Mouse (Mus musculus) layer of hippocampus, adult 9-10 months (tissue): ENCODE data around the gene Cps1.

Source experiments
- DNase-seq: peaks from one replicate; pipeline ENCODE4 v3.0.0; 2022; ENCODE audit warnings: low spot score

Cps1 gene

DNA sequence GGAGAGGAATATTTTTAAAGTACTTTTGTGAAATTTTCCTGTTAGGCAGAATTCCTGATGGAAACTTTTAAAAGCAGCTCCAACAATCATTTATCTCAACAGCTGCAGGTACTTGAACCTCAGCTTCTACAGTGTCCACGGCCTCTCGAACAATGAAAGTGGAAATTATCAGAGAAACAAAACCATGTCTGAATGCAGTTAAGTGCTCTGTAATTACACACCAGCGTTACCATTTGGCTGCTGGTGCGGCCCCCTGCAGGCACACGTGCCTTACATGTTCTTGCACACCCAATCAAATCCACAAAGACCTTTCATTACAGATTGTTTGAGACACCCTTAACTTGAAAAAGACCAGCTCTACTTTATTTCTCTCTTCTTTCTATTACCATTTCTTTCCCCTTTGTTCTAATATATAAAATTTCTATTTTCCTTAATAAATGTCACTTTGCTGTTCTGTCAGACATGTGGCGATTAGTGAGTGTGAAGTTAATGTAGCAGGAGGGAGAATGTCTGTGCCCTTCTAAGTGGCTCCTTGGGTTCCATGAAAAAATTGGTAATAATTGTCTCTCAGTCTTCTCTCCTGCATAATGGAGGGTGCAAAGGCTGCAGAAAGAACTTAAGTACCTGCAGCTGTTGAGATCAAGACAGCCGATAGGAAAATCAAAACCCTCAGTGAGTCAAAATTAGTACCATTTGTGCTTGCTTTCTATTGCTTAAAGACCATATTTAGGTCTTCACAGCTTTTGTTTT is 112.8 kb downstream of the Cps1 start:
- no peak for DNase-seq

DNA sequence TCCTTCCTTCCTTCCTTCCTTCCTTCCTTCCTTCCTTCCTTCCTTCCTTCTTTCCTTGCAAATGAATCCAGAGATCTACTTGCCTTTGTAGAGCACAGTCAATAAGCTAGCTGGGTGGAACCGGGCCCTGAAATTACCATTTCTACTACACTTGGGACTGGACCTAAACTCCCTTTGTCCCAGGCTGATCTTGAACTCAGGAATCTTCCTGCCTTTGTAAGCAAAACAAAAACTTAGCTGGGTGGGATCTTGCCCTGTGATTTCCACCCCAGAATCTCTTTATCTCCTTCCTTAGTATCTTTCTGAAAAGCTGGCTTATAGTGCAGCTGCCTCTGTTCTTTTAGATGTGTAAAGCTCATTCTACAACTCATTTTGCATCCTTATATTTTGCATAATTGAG is 115.6 kb downstream of the Cps1 start:
- no peak for DNase-seq

GRCm38 (mm10) chr1:67238941-67239340 is 116.1 kb downstream of the Cps1 start:
- no peak for DNase-seq

- no peak for DNase-seq
These were observed 142.4 kb downstream of the Cps1 start for GRCm38 (mm10) chr1:67265222-67265621.

- DNase-seq = no peak
These were observed 145.1 kb downstream of the Cps1 start for GRCm38 (mm10) chr1:67267972-67268371.

DNA sequence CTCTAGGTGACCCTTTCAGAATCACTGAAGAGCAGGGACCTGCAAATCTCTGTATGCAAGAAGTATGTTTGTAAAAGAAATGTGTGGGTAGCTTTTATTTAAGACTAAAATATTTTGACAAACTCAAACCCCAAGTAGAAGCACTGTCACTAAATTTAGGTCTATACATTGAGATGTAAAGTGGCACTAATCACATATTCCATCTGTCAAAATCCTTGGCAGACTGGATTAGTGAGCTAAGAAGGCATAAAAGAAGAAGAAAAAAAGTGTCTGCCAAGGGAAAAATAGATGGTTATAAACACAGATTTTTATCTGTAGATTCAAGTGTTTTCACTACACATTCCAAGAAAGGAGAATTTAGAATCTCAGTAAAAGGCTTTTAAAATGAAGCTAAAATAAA is 145.6 kb downstream of the Cps1 start:
- no peak for DNase-seq

DNA sequence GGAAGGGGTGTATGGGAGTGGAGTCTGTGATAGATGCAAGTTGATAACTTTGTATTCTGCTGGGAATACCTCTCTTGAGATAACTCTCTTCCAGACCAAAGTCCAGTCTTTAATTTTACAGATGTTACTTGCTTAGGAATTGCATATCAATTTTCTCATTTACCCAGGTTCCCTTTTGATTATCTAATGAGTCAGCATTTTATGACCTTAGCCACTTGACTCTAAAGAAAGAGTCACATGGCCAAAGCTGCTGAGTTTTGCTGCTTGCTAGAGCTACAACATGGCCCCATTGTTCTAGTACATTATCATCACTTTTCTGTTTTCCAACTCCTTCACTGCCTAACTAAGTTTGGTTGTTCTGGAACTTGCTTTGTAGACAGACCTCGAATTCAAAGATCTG is 153.4 kb downstream of the Cps1 start:
- DNase-seq = no peak
